Mouse (Mus musculus) 3T3-L1 (cell line): Measurements from ENCODE around the gene Otud1.

Source experiments
- DNase-seq: peaks from one replicate; pipeline ENCODE4 v3.0.0-alpha.2; 2015; ENCODE audit warnings: low read depth, low spot score

The Otud1 gene

DNA sequence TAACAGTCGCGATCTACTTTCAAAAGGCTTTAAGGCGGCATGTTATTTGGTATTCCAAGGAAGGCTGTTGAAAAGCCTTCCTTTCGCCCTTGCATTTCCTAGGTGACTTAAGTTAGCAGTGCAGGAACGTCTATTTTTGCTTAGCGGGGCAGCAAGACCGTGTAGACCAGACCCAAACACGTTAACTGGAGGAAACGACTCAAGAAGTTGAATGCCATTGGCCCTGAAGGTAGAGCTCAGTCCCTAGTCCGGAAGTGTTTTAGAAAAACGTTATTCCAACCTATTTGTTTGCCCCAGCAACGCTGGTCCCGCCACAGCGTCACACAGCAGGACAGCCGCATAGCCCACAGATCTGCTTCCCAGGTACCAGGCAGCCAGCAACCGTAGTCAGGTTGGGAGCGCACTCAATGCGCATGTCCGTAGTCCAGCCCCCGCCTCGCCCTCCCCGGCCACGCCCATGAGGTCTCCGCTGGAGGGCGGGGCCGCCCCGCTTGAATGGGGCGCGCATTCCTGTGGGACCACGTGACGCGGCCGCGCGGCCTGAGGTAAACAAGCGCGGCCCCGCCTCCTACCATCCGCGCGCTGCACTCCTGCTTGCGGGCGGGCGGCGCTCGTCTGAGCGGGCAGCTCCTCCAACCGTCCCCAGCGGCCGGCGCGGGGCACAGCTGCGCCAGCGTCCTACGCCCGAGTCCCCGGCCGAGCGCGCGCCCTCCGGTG is at the start of gene Otud1:
Gene Otud1 (plus strand): TSS at position 595 of the 717 bp plus-strand sequence.
- no peak for DNase-seq

DNA sequence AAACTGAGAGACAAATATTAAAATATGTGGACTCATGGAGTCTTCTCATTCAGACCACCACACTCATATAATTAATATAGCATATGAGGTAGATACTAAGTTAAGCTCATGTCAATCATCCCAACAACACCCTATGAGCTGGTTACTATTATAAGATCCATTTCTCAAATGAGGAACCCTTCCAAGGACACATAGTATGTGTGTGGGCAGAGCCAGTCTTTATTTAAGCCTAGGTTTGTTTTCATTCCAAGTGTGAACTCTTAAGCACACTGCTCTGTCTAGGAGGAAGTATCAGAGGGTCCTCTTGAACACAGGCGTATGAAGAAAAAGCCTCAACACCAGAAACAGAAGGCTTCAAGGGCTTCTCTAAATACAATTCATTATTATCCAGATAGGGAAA is 49.7 kb upstream of the Otud1 start:
- no peak for DNase-seq

GRCm38 (mm10) chr2:19608410-19609073 is 49.0 kb upstream of the Otud1 start:
- no peak for DNase-seq

- DNase-seq, result no peak
Measured at GRCm38 (mm10) chr2:19622041-19622440, 35.5 kb upstream of the Otud1 start.

DNA sequence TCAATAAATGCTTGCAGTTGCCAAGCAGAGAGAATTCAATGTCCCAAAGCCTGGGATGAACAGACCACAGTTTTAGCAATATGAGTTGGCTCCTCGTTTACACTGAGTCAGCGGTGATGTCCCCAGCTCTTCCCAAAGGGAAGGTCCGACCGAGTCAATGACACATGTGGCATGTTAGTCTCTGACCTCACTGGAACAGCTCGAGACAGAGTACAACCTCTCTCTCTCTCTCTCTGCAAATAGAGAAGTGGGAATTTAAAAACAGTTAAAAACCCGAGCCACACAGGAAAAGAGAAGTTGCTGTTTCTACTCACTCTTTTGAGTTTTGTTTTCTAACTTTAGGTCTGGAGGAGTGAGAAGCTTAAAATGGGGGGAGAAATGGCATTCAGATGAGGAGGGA is 30.5 kb upstream of the Otud1 start:
- DNase-seq, result no peak

DNA sequence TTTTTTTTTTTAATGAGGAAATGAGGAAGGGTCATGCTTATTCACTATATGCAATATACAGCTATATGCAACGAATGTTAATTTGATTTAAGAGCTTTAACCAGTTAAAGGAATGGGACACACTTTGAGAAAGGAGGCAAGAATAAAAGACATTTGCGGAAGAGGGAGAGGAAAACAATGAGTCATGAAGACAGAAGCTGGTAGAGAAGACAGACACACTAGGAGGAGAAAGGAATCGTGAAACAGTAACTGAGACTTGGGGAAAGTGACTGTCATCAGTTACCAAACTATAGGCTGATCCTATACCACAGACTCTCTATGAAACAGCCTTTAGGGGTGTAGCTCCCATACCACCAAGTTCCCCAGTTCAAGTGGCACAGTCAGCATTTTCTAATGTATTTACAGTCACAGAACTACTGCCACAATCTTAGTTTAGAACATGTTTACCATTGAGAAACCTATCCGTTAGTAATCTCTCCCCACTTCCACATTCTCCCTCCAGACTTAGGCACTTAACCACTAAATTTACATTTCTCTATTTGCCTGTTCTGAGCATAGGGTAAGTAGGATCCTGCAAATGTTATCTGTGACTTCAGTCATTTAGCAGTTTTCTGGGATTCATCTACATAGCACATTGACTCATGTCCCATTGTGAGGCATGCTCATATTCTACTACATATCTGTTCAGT is 29.5 kb upstream of the Otud1 start:
- no peak for DNase-seq

- no peak for DNase-seq
Measured at GRCm38 (mm10) chr2:19630544-19630943, 27.0 kb upstream of the Otud1 start.

DNA sequence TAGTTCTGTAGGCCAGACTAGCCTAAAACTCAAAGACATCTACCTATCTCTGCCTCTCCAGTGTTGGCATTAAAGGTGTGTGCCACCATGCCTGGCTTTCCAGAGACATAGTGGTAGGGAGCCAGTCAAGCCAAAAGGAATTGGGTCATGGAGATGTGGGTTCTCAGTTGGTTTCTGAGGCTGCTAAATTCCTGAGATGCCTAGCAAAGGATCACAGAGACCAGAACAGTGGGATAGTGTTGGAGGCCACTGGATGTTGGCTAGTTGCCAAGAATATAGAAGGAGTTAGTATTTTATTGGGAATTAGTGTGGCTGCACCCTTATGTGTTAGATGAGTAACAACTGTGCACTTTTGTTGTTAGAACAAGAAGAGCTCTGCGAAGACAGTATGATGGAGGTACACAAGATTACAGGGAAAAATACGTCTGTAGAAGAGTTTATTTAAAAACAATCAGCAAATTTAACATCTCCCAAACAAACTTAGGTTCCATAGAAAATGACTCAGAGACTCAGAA is 24.1 kb upstream of the Otud1 start:
- peak; percentile 7 for DNase-seq

DNA sequence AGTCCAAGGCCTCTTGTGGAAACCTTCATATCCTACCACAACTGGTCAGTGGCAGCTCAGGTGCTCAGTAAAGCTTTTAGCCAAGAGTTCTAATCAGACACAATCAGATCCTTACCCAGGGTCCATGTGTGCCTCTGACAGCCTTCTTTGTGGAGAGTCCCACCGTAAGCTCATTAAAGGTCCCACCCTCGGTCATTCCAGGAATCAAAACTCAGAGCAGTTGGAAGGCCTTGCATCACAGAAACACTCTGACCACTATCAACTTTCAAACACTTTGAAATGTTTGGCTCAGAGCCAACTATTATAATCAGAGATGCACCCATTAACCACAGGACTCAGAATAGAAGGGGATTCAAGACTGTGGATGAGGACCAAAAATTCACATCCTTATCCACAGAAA is 12.4 kb upstream of the Otud1 start:
- DNase-seq, result no peak

GRCm38 (mm10) chr2:19646144-19646543 is 11.4 kb upstream of the Otud1 start:
- no peak for DNase-seq

DNA sequence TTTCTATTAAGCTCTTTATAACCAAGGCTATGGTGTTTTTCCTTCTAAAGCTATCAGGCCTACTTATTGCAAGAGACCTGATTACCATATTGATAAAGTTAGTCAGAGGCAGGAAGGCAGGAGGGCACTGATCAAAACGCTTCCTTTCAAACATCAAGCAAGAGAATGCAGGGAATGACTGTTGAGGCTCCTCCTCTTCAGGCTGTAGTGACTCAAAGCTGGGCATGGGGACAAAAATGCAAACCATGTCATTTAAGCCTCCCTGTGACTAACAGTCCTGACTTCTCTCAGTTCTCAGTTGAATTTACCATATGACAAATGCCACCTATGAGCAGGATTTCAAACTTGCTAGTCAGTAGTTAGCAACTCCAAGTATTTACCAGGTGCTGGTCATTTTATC is 10.6 kb upstream of the Otud1 start:
- peak; percentile 81 for DNase-seq

DNA sequence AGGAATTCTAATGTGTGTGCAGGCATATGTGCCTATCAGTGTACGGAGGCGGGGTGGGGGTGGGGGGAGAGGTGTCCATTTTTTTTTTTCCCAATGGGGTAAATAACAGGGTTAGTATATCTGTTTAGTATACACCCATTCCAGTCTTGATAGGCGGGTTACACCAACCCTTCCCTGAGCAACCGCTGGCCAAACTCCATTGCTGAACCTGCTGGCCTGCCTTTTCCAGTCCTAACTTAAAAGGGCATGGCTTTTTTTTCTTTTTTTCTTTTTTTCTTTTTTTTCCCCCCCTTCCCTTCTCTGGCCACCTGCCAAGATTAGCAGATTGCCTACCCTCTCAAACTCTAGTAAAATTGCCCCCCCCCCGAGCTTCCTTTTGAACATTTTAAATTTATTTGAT is 1.1 kb upstream of the Otud1 start:
- DNase-seq, result no peak

DNA sequence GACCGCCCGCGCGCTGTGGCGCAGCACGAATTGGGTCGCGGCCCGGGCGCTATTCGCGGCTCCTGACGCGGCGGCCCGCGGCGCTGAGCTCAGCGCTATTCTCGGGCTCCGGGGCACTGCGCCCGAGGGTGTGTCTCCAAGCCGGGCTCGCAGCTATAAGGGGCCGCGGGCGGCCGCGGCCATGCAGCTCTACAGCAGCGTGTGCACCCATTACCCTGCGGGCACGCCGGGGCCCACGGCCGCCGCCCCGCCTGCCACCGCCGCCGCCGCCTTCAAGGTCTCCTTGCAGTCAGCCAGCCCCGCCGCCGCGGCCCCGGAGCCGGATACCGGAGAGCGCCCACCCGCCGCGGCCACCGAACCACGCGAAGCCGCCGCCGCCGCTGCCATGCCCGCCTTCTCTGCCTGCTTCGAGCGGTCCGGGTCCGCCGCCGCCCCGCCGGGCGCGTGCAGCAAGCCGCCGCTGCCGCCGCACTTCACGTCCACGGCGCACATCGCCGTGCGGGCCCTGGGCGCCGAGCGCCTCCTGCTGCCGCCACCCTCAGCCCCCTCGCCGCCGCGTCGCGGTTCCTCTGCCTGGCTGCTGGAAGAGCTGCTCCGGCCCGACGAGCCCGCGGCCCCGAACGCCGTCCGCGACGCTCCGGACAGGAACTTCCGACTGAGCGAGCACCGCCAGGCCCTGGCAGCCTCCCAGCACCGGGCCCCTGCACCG is 483 bp downstream of the Otud1 start:
- no peak for DNase-seq

DNA sequence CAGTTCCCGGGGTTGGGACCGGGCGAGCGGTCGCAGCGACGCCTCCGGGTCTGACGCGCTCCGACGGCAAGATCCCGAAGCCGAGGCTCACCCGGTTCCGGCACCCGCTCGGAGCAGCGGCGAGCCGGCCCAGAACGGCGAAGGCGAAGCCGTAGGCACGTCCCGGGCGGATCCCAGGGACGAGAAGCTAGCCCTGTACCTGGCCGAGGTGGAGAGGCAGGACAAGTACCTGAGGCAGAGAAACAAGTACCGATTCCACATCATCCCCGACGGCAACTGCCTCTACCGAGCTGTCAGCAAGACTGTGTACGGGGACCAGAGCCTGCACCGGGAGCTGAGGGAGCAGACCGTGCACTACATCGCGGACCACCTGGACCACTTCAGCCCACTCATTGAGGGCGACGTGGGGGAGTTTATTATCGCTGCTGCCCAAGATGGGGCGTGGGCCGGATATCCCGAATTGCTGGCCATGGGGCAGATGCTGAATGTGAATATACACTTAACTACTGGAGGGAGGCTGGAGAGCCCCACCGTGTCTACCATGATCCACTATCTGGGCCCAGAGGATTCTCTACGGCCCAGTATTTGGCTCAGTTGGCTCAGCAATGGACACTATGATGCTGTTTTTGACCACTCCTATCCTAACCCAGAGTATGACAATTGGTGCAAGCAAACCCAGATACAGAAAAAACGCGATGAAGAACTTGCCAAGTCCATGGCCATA is 1.3 kb downstream of the Otud1 start:
- DNase-seq, result no peak

GRCm38 (mm10) chr2:19660875-19661274 is 3.3 kb downstream of the Otud1 start:
- DNase-seq, result no peak

GRCm38 (mm10) chr2:19663146-19663848 is 5.7 kb downstream of the Otud1 start:
- DNase-seq, result no peak

GRCm38 (mm10) chr2:19664147-19664546 is 6.6 kb downstream of the Otud1 start:
- peak; percentile 67 for DNase-seq

- no peak for DNase-seq
Measured at GRCm38 (mm10) chr2:19664555-19665475, 7.3 kb downstream of the Otud1 start.

- DNase-seq, result peak; percentile 48
Measured at GRCm38 (mm10) chr2:19665841-19666240, 8.3 kb downstream of the Otud1 start.
